Mouse (Mus musculus): ENCODE data around the gene Pja2. TPM values are rescaled to one million over a fixed set of nuclear protein-coding genes. Genes with fewer than 3 reads are reported as not detected.

Pja2 gene
- total RNA-seq, 2 experiments from 2014 or later, result 389 to 398 TPM

Small RNA genes within 50 kb of the gene (microRNA-seq; reads per million reads assigned to microRNA genes)
- gene Gm24194, result 0 reads per million in 2 experiments

Data from left cerebral cortex, postnatal 14 days (tissue).